Mouse (Mus musculus) megakaryocyte-erythroid progenitor cell, adult 5-6 weeks (primary cell): ENCODE data around the gene Cxcl16. TPM values are rescaled to one million over a fixed set of nuclear protein-coding genes. Genes with fewer than 3 reads are reported as not detected.

ENCODE experiments used
- ATAC-seq: replicated peaks from 2 replicates; pipeline ENCODE4 v1.8.0; 2016; ENCODE audit warnings: mild to moderate bottlenecking, inconsistent platforms; ENCODE audit not compliant: severe bottlenecking, poor library complexity, low FRiP score, low TSS enrichment
- total RNA-seq, 2 experiments: library from RNA; stranded (forward) in 1 of 2; stranded (reverse) in 1 of 2; fragments of 200-1000, 215-1000 nt in 1 of 2; fragments of >200 nt in 1 of 2; fragmentation: Nextera tagmentation in 1 of 2; gene quantifications; 2 replicates each; pipeline ENCODE4 v1.2.3; 2014 to 2017

Cxcl16 gene
- total RNA-seq, 2 experiments from 2014 or later = not detected

DNA sequence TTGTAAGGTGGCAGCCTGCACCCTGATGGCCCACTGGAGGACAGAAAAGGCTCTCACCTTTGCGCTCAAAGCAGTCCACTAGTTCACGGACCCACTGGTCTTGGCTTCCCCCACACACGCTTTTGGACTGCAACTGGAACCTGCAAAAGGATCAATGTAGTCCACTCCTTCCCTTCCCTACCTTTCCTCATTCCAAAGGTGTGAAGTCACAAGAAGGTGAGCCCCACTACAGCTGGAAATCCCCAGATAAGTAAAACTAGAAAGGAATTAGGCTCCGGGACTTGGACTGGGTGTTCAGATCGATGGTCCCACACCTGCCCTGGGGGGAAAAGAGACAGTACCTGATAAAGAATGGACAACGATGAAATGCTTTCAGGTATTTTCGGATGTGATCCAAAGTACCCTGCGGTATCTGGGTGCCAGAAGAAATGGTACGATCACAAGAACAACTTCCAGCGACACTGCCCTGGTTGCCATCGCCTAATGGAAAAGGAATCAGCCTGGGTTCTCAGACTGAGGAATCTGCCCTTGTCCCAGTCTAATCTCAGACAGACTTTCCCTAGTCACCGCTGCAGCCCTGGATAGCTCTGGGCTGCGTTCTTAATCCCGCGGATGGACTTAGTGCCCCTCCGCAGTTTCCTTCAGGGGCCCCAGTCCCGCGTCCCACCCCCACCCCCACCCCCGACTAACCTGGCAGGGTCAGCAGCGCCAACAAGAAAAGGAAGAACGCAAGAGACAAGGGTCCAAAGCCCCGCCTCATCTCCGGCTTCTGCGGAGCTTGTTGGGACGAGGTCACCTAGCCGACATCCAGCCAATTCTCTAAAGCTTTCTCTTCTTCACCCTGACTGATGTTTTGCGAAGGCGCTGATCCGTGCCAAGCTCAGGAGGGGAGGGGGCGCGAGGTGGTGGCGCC, 840 bp downstream of the Cxcl16 start, which contains the start of gene Zmynd15:
TSS of gene Zmynd15 (plus strand) at position 746 of the 913 bp plus-strand sequence.
- no peak for ATAC-seq

DNA sequence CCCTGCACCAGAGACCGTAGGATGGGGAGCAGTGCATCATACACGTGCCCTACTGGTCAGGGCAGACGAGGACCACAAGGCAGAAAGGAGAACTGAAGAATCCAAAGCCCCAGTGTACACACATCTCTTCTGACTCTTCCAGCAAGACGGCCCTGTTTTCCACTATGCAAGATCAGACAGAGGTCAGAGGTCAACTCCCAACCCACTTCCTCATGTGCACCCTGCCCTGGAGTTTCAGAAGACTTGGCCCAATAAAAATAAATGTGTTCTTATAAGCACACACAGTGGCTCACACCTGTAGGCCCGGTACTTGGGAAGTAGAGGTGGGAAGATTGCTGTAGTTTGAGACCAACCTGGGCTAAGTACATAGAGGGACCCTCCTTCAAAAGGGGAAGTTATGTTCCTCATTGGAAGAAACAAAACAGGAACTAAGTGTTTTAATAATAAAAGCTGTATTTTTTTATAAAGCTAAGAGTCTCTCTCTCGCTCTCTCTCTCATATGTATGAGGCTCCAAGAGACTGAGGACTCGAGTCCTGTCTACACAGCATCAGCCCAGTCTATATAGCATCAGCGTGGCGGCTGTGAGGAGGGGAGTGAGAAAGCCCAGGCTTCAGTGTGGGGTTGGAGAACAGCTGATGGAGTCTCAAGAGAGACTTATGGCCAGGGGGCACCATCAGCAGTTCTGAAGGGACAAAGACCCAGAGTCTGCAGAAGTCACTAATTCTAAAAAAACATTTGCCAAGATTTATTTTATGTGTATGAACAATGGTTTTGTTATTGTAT, 6.3 kb downstream of the Cxcl16 start:
- ATAC-seq = no peak

DNA sequence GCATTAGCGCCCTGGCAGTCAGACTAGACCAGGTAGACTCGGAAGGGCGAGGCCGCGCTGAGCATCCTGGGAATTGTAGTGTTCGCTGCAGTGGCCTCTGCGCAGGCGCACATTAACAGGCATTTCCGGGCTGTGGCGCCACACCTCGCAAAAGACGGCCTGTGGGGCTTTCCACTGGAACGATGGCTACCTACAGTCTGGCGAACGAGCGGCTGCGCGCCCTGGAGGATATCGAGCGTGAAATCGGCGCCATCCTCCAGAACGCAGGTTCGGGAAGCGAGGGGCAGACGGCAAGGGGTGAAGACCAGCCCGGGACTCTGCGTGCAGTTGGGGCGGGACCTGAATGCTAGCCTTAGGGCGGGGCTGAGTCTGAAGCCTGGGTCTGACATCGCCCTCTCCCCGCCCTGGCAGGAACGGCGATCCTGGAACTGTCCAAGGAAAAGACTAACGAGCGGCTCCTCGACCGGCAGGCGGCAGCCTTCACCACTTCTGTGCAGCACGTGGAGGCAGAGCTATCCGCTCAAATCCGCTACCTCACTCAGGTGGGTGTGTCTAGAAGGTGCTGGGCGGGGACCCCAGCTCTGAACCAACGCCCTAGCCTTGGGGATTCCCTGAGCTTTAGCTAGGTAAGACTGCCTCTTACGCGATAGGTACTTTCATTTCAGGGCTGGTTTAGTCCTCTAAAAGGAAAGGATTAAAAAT, 7.8 kb downstream of the Cxcl16 start, which contains the start of gene Med11:
TSS of gene Med11 (plus strand) at position 123 of the 702 bp plus-strand sequence.
- peak; percentile 97 for ATAC-seq

DNA sequence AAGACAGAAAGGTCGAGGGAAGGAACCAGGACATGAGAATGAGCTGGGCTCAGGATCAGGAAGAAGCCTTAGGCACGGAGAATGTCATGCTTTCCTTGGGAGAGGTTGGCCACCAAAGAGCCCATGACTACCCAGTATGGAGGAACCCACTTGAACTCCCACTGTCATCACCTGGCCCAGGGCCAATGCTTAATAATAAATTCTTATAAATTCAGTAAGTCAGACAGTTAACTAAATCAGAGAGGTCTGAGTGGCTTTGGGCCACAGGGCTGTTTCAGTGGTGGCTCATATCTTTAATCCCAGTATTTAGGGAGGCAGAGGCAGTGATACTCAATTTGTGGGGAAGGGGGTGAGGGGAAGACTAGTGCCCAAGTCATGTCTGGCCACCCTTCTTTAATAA, 8.9 kb downstream of the Cxcl16 start:
- ATAC-seq = no peak

DNA sequence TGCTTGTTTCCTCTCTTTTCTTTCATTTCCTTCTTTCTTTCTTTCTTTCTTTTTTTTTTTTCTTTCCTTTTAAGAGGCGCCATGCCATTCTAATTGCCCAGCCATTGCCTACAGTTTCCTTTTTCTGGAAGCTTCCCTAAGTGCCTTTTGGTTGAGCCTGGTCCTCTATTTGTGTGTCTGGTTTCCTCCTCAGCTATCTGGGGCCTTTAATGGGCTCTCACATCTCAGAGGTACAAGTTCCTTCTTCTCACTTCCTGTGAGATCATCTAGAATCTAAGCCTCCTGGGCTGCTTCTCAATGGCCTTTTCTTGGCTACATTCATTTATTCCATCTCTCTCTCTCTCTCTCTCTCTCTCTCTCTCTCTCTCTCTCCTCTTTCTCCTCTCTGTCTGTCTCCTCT, 12.4 kb downstream of the Cxcl16 start:
- no peak for ATAC-seq

DNA sequence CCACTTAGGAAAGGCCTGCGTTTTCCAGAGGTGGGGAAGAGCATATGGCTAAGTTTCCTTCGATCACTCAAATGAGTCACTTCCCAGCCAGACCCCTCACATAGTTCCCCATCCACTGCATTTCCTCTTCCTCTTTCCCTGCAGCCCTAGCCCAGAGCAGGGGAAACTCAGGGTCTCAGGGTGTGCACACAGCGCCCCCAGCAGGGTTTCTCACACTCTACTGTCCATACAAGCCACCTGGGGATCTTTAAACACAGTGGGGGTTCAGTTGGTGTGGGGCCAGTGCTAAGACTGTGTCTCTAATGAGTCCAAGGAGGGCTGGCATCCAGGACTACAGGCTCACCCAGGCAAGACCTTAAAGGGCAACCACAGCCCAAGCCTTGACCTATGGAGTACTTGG, 13.0 kb downstream of the Cxcl16 start:
- no peak for ATAC-seq

DNA sequence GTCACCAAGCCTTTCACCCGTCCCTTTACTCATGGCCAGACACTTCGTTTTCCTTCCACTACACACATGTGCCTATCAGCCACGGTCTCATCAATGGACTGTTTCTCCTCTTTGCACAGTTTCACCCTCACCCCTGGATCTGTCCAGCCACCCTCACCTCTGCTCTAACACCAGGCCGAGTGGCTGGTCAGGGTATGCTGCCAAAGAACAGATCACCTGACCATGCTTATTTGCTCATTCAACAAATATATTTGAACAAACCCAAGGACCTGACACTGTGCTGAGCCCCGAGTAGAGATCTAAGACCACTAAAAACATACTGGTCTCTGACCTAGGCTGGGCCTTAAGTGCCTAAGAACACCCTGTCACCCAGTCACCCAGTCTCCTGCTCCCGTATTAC, 15.1 kb downstream of the Cxcl16 start:
- no peak for ATAC-seq

DNA sequence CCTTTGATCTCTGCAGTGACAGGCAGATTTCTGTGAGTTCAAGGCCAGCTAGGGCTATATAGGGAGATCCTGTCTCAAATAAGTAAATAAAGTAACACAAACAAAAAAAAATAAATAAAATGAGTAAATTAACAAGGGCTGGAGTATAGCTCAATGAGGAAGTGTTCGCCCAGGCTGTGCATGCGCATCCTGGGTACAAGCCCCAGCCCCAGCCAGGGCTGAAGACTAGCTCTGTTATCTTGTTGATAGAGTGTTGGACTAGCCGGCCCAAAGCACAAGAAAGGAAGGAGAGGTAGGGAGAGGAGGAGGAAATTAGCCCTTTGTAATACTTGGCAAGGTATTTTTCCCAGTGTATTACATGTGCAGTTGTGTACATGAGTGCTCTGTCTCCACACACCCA, 15.8 kb downstream of the Cxcl16 start:
- no peak for ATAC-seq

DNA sequence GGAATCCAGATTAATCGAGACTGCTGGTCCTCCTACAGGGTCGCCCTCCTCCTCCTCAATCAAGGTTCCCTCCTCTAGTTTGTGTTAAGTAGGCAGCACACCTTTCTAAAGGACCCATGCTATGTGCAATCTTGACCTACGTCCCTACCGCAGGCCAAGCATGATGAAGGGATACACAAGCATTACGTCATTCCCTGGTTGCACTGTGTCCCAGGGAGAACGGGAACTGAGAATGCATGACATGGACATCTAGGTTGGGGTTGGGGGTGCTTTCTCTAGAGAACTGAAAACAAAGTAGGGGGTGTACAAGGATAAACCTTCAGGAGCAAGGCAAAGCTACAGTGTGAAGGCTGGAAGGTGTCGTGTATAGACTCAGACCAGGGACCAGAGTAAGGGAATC, 17.9 kb downstream of the Cxcl16 start:
- ATAC-seq = no peak

DNA sequence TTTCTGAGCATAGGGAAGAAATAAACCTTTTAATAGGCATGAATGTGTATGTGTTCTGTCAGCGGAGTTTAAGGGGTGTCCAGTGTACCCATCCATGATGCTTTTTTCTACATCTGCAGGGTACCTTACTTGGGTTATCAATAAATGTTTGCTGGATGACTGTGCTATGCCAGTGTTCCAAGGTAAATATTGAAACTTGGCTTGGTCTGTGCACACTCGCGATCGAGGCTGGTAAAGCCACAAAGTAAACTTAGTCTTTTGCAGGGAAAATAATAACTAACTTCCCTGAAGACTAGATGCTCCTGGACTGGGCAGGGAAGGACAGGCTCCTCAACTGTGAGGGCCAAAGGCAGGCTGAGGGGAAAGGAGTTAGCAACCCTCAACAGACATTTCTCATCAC, 19.1 kb downstream of the Cxcl16 start:
- no peak for ATAC-seq

DNA sequence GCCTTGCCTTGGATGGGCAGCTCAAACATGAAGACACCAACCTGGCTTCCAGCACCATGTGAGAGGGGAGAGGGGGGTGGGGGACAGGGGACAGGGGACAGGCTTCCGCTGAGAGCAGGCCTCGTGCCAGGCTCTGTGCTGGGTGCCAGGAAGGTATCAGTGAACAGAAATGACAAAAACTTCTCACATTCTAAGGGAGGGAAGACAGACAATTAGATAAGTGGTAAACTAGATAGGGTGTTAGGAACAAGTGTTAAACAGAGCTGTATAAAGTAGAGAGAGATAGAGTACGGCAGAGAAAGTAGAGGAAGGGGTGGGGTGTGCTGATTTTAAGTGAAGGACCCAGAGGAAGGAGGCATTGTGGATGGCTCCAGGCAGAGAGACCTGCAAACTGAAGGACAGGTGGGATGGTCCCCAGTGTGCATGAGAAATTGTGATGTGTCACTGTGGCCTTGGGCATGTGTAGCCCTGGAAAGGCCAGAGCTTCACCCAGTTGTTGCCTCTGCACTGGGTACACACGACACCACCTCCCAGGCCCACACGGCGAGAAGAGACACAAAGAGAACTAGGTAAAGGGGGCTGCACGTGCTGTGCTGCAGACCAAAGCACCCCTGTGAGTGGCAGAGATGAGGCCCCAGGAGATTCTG, 20.9 kb downstream of the Cxcl16 start:
- ATAC-seq = no peak

DNA sequence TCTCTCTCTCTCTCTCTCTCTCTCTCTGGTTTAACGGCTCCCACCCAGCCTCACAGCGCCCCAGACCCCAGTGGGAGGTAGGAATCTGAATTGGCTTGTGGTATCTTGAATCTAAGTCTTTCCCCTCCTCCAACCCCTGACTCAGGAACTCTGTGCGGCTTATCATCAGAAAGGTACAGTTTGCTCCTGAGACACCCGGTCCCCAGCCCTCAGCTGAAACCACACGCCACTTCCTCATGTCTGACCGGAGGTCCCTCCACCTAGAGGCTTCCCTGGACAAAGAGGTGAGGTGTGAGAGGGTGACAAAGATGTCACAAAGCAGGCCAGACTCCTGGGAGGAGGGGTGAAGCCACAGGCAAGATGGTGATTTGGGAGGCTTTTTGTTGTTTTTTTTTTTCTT, 22.4 kb downstream of the Cxcl16 start:
- ATAC-seq = no peak

DNA sequence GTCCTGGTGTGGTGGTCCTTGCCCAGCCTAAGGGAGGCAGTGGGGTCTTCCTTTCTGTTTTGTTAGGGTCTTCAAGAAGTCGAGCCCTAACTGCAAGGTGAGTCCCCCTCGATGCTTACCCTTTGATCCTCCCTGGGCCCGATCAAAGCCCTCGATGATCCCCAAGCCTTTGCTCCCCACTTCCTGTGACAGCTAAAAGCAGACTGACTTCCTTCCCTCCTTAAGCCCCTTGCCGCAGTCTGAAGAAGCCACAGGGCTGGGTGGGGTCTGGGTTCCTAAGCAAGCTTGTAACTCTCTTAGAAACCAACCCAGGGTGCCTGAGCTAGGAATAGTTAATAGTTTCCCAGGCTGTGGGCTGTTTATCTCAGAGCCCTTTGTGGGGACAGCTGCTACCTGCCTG, 24.3 kb downstream of the Cxcl16 start:
- ATAC-seq = no peak

DNA sequence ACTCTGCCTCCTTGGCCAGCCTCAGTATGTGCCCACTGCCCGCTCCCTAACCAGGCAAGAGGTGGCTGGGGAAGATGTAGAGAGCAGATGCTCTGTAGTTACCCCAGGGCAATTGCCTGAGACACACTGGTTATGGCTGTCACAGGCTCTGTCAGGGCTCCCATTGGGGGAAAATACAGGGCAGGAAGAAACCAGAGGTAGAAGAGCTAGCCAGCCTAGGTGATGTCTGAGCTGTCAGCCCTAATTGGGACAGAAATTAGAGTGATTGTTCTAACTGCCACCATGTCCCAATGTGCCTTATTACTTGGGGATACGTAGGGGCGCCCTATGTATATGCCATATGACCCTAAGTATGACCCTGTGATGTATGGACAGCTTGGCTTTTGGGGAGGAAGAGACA, 25.8 kb downstream of the Cxcl16 start:
- ATAC-seq = no peak

DNA sequence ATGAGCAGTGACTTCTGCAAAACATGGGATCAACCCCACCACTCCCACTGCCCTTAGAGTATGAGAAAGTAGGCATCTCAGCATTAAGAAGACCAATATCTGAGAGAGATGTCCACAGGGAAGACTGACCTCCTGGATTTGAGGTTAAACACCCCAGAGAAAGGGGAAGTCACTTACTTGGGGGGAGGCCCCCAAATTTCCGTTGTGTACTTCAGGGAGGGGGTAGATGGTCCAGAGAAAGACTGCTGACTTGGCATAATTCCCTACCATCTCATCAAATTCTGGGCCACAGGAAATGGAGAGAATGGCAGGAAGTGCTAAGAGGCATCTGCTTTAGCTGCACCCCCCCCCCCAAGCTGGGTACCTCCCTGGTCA, 26.2 kb downstream of the Cxcl16 start:
- no peak for ATAC-seq

DNA sequence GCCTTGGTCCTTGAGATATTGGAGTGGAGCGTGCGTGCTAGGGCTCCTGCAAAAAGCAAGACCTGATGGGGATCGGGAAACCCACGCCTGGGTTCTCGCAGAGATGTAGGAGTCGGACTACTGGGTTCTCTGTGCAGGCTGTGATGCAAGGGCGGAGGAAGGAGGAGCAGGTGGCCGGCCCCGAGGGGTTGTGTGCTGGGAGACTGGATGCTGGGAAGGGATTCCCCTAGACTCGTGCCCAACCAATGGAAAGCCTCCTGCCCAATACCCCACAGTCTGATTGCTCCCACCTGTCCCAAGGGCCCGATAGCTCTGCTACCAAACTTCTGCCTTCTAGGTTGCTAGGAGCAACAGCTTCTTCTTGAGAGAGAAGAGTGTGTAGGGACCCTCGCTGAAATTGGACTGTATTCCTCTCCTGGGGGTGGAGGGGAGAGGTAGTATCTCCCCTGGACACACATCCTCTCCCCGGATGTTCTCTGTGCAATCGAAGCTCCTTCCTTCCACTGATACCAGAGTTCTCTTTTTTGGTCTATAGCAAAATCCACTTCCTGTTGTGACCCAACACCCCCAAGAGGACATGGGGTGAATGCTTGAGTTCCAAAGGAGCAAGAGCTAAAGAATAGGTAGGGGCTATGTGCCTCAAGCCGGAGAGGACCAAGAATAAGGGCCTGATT, 26.8 kb downstream of the Cxcl16 start:
- ATAC-seq = no peak

DNA sequence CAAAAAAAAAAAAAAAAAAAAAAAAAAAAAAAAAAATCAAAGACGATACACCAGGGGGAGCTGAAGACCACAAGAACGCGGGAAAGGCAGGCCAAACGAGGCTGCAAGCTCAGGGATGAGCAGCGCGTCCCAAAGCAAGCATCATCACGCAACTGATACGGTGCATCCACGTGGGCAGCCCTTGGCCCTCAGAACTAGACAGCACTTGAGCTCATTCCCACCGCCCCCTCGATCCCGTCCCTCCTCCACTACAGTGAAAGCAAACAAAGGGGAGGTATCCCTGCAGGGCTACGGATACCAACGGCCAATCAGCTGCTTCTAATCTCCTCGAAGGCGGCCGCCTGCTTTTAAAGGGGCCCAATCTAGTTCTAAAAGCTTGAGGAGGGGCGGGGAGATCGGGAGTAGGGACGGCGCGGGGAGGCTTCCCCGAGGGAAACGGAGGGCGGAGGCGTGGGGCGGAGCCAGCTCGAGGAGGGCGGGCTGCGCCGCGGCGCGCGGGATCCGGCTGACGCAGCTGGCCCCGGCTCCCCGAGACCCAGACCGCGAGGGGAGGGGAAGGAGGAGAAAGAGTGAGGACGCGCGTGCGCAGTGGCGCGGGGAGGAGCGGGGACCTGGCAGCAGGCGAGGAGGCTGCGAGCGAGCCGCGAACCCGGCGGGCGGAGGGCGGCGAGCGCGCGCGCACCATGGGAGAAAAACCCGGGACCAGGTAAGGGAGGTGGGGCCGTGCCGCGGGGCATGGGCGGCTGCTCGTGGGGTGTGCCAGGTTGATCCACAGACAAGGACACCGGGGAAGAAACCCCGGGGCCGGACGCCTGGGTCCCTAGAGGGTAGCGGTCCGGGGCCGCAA, 27.5 kb downstream of the Cxcl16 start, which contains the start of gene Arrb2:
TSS of gene Arrb2 (plus strand) at position 588 of the 847 bp plus-strand sequence.
- ATAC-seq = peak; percentile 92

DNA sequence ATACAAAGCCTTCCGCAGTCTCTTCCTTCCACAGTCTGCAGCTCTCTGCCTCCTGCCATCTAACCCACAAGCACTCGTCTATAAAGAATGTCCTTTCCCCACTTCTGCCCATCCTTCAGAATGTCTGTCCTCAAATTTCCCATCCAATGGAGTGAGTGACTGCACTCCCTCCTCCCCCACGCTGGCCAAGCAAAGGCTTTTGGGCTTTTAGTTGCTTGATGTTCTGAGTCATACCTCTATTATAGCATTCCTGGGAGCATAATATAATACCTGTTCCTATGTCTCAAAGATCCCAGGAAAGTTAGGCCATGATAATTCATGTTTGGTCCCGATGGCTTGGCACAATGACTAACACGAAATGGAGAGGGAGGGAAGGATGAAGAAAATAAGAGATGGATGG, 28.2 kb downstream of the Cxcl16 start:
- ATAC-seq = no peak
